Mouse (Mus musculus) CD4-positive naive resting alpha-beta T cell, adult 76 days (primary cell): ENCODE results near the gene Cldn16. TPM values are rescaled to one million over a fixed set of nuclear protein-coding genes. Genes with fewer than 3 reads are reported as not detected.

Source experiments
- total RNA-seq: library from RNA; stranded (reverse); gene quantifications from one replicate; pipeline ENCODE4 v1.2.4, GENCODE M21; 2023

The Cldn16 gene
- total RNA-seq, result not detected

GRCm38 (mm10) chr16:26462835-26463234, at the start of gene Cldn16:
Gene Cldn16 (plus strand): TSS chr16:26463135.

GRCm38 (mm10) chr16:26526669-26527068, 63.7 kb downstream of the Cldn16 start, which contains the start of gene Tmem207:
Gene Tmem207 (minus strand): TSS chr16:26526769.

Other genes starting within 250 kb of the Cldn16 start
- gene Cldn1, start 91.3 kb upstream of the Cldn16 start, total RNA-seq, result not detected
- not detected for gene Tmem207, start 63.6 kb downstream of the Cldn16 start, total RNA-seq
- gene Il1rap, start 118.6 kb downstream of the Cldn16 start, total RNA-seq, result 10.9 TPM